Mouse (Mus musculus) MEL (cell line): ENCODE data around the gene Pip5k1c.

Experiments used
- ETS1 ChIP-seq: IDR thresholded peaks from 2 replicates; pipeline ENCODE4 v1.6.1; 2012; ENCODE audit warnings: low read depth, mild to moderate bottlenecking, inconsistent platforms, low read length, improper control_type of control experiment, moderate library complexity
- GATA1 ChIP-seq: IDR thresholded peaks from 2 replicates; pipeline ENCODE4 v1.6.1; 2011; ENCODE audit warnings: low read depth, low read length, improper control_type of control experiment
- MXI1 ChIP-seq: IDR thresholded peaks from 2 replicates; pipeline ENCODE4 v1.6.1; 2011; ENCODE audit warnings: mild to moderate bottlenecking, low read depth, low read length, improper control_type of control experiment
- POLR2A ChIP-seq, 2 experiments: IDR thresholded peaks; 2 replicates each; pipeline ENCODE4 v1.6.1; 2011 to 2012; ENCODE audit warnings: low read length in 2 of 2, mild to moderate bottlenecking in 2 of 2, control low read depth in 1 of 2, improper control_type of control experiment in 1 of 2, low read depth in 1 of 2, moderate library complexity in 1 of 2; ENCODE audit not compliant: control insufficient read depth in 1 of 2, insufficient read depth in 1 of 2, poor library complexity in 1 of 2
- TCF12 ChIP-seq: IDR thresholded peaks from 2 replicates; pipeline ENCODE4 v1.6.1; 2014; ENCODE audit warnings: low read depth, mild to moderate bottlenecking, inconsistent platforms, low read length, improper control_type of control experiment, moderate library complexity
- ZMIZ1 ChIP-seq: IDR thresholded peaks from 2 replicates; pipeline ENCODE4 v1.6.1; 2012; ENCODE audit warnings: low read depth, mild to moderate bottlenecking, inconsistent platforms, low read length, improper control_type of control experiment, moderate library complexity

DNA sequence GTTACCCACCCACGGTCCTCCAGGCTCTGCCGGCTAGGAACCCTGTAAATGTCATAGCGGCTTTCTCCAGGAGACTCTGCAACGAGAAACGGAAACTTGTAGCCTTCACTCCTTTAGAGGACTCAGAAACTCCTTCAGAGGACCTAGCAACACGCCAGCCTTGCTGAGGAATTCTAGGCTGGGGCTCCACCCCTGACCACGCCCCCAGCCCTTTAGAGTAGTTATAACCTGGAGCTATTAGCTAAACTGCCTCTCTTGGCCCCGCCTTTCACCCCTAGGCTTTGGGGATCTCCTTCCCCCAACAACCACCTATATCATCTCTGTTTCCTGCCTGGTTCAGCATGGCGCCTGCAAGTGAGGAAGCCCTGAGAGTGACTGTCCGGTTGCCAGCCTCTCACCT lies 13.3 kb upstream of the Pip5k1c start:
- TF ChIP-seq TCF12 (no peak), ETS1 (no peak), ZMIZ1 (no peak), POLR2A (IDR thresholded peaks at IDR 0.05; ENCODE audit: control insufficient read depth in 1 of 2, insufficient read depth in 1 of 2, low read depth in 1 of 2, low read length in 2 of 2, poor library complexity in 1 of 2) (no peak), GATA1 (no peak), MXI1 (no peak)
